Mouse (Mus musculus): ENCODE results near the gene Zfp784.

DNA sequence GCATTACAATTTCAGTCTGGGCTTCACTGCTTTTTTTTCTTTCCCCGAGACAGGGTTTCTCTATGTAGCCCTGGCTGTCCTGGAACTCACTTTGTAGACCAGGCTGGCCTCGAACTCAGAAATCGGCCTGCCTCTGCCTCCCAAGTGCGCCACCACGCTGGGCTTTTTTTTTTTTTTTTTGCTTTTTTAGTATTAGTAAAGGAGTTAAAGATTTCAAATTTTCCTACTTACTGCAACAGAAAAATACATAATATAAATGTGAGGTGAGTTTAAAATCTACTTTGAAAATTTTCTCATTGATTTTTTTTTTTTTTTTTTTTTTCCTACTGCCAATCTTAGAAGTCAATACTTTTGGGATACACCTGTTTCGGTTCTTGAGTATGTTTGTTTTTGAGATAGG is 26.6 kb upstream of the Zfp784 start:
- TF ChIP-seq CTCF (IDR thresholded peaks at IDR 0.05; ENCODE audit: insufficient read depth, low read depth, low read length): no peak
- TF ChIP-seq POLR2A (IDR thresholded peaks at IDR 0.05; ENCODE audit: insufficient read depth, low read depth, low read length): no peak

Data from olfactory bulb, adult 2 months (tissue).